In genomic region chr16:73770440-73770856, GRCm38 (mm10) we compare ENCODE assay signal across 17 mouse cellular contexts.
DNase-seq lines count a peak whose midpoint lies in the region; ATAC-seq and TF ChIP-seq lines count a peak whose summit lies in the region.
"Had no signal": no experiment of that assay in that cellular context is flagged by ENCODE, and none has a peak within 500 bp of the region (broad histone marks: within the 10 kb centered on the region; RNA-seq: fewer than 3 reads in every experiment).

No protein-coding gene starts in this region.

- no peaks in the 10 kb centered on the region for H3K79me2 ChIP-seq in macrophage (ENCODE audit: inconsistent target)

- TF ChIP-seq CTCF in bone marrow macrophage, adult 2 months (IDR thresholded peaks at IDR 0.05; ENCODE audit: low read depth, low read length), result no peak

- no peak overlapping the region for H3K9ac ChIP-seq in forebrain, embryonic 13.5 days
- no peak overlapping the region for H3K9ac ChIP-seq in forebrain, embryonic 12.5 days
- H3K9ac ChIP-seq in limb, embryonic 14.5 days (ENCODE audit: low read depth, low read length, severe bottlenecking), result no peak overlapping the region
- H3K9ac ChIP-seq: forebrain, postnatal 0 days; hindbrain, embryonic 14.5 days; limb, embryonic 13.5 days; neural tube, embryonic 13.5 days had no signal

- H3K4me2 ChIP-seq in forebrain, embryonic 13.5 days, result no peak overlapping the region
- H3K4me2 ChIP-seq in forebrain, embryonic 12.5 days, result no peak overlapping the region
- no peak overlapping the region for H3K4me2 ChIP-seq in limb, embryonic 14.5 days (replicated peaks; ENCODE audit: low read depth, low read length, severe bottlenecking)
- H3K4me2 ChIP-seq: heart, embryonic 11.5 days; hindbrain, embryonic 14.5 days; limb, embryonic 13.5 days; midbrain, embryonic 11.5 days; neural tube, embryonic 13.5 days had no signal

- 53% methylated on average over 5 of the region's 5 CpGs for WGBS in forebrain, embryonic 13.5 days
- WGBS in forebrain, embryonic 12.5 days, result 76% methylated on average over 5 of the region's 5 CpGs
- 71% methylated on average over 5 of the region's 5 CpGs for whole genome bisulfite sequencing in limb, embryonic 14.5 days
- WGBS in limb, embryonic 10.5 days, result 88% methylated on average over 5 of the region's 5 CpGs
- 24% methylated on average over 5 of the region's 5 CpGs for WGBS in macrophage (ENCODE audit: missing documents)

- 0 out of 2 replicates have a peak, but pooled peaks have one; percentile 41 for ATAC-seq in forebrain, embryonic 13.5 days
- no peak for ATAC-seq in forebrain, embryonic 12.5 days (ENCODE audit: low FRiP score)
- ATAC-seq in limb, embryonic 14.5 days (ENCODE audit: low FRiP score, low read depth), result no peak
- ATAC-seq: forebrain, postnatal 0 days had no signal

- no peak overlapping the region for H3K27ac ChIP-seq in forebrain, embryonic 13.5 days
- H3K27ac ChIP-seq in forebrain, embryonic 12.5 days, result no peak overlapping the region
- no peak overlapping the region for H3K27ac ChIP-seq in limb, embryonic 14.5 days (replicated peaks; ENCODE audit: low read depth, low read length)
- no peak overlapping the region for H3K27ac ChIP-seq in limb, embryonic 10.5 days
- peak overlapping the region; percentile 43 for H3K27ac ChIP-seq in bone marrow macrophage, adult 2 months (ENCODE audit: insufficient read depth, low read depth, low read length)
- H3K27ac ChIP-seq in macrophage, result peak overlapping the region; percentile 17
- H3K27ac ChIP-seq: hindbrain, embryonic 14.5 days; limb, embryonic 13.5 days; neural tube, embryonic 13.5 days had no signal

- H3K27me3 ChIP-seq in forebrain, embryonic 13.5 days, result no peaks in the 10 kb centered on the region
- H3K27me3 ChIP-seq in forebrain, embryonic 12.5 days, result no peaks in the 10 kb centered on the region
- no peaks in the 10 kb centered on the region for H3K27me3 ChIP-seq in limb, embryonic 14.5 days (ENCODE audit: control insufficient read depth, insufficient read depth, low read length)
- no peaks in the 10 kb centered on the region for H3K27me3 ChIP-seq in limb, embryonic 10.5 days (ENCODE audit: low read depth, poor library complexity, severe bottlenecking)
- H3K27me3 ChIP-seq: limb, embryonic 13.5 days; neural tube, embryonic 13.5 days had no signal

- DNase-seq in limb, embryonic 14.5 days (ENCODE audit: low spot score), result peak; percentile 20
- DNase-seq in limb, embryonic 10.5 days (ENCODE audit: low spot score), result no peak
- no peak for DNase-seq in thymus, postnatal 4 days
- no peak for DNase-seq in cerebellum, adult 18-20 months
- DNase-seq: embryo, embryonic 11 days; forebrain, postnatal 0 days; kidney, adult 8-10 months; thymus, postnatal 36 days had no signal

- no peak overlapping the region for H3K4me3 ChIP-seq in forebrain, embryonic 13.5 days
- H3K4me3 ChIP-seq in forebrain, embryonic 12.5 days (replicated peaks), result no peak overlapping the region
- no peak overlapping the region for H3K4me3 ChIP-seq in limb, embryonic 14.5 days (replicated peaks; ENCODE audit: low read length)
- H3K4me3 ChIP-seq in limb, embryonic 10.5 days, result no peak overlapping the region
- no peak overlapping the region for H3K4me3 ChIP-seq in bone marrow macrophage, adult 2 months (ENCODE audit: insufficient read depth, low read length)
- H3K4me3 ChIP-seq in macrophage (ENCODE audit: inconsistent target), result no peak overlapping the region
- H3K4me3 ChIP-seq: limb, embryonic 13.5 days; neural tube, embryonic 13.5 days had no signal

- TF ChIP-seq POLR2A in limb, embryonic 14.5 days (IDR thresholded peaks at IDR 0.05; ENCODE audit: borderline replicate concordance, extremely low read depth, insufficient read depth, insufficient read length), result no peak
- no peak for TF ChIP-seq POLR2A in bone marrow macrophage, adult 2 months (IDR thresholded peaks at IDR 0.05; ENCODE audit: borderline replicate concordance, low read depth, low read length)

- H3K9me3 ChIP-seq in forebrain, embryonic 13.5 days (replicated peaks), result no peaks in the 10 kb centered on the region
- H3K9me3 ChIP-seq in forebrain, embryonic 12.5 days, result no peaks in the 10 kb centered on the region
- no peaks in the 10 kb centered on the region for H3K9me3 ChIP-seq in limb, embryonic 14.5 days (ENCODE audit: control insufficient read depth, low read length)
- no peaks in the 10 kb centered on the region for H3K9me3 ChIP-seq in limb, embryonic 10.5 days (replicated peaks)
- H3K9me3 ChIP-seq: limb, embryonic 13.5 days; neural tube, embryonic 13.5 days had no signal

- no peaks in the 10 kb centered on the region for H3K4me1 ChIP-seq in forebrain, embryonic 13.5 days
- no peaks in the 10 kb centered on the region for H3K4me1 ChIP-seq in forebrain, embryonic 12.5 days
- no peaks in the 10 kb centered on the region for H3K4me1 ChIP-seq in limb, embryonic 14.5 days (ENCODE audit: control insufficient read depth, insufficient read depth, low read length)
- no peaks in the 10 kb centered on the region for H3K4me1 ChIP-seq in limb, embryonic 10.5 days
- H3K4me1 ChIP-seq in bone marrow macrophage, adult 2 months (ENCODE audit: control insufficient read depth, insufficient read depth, low read length), result peaks cover 6% of the 10 kb centered on the region
- H3K4me1 ChIP-seq: limb, embryonic 13.5 days; neural tube, embryonic 13.5 days had no signal

- no peaks in the 10 kb centered on the region for H3K36me3 ChIP-seq in forebrain, embryonic 13.5 days (ENCODE audit: poor library complexity, severe bottlenecking)
- no peaks in the 10 kb centered on the region for H3K36me3 ChIP-seq in forebrain, embryonic 12.5 days (replicated peaks)
- H3K36me3 ChIP-seq in limb, embryonic 14.5 days (ENCODE audit: control insufficient read depth, insufficient read depth, low read length), result no peaks in the 10 kb centered on the region
- no peaks in the 10 kb centered on the region for H3K36me3 ChIP-seq in limb, embryonic 10.5 days
- no peaks in the 10 kb centered on the region for H3K36me3 ChIP-seq in macrophage (ENCODE audit: inconsistent target)
- H3K36me3 ChIP-seq: limb, embryonic 13.5 days; neural tube, embryonic 13.5 days had no signal

Comparison
In these comparisons a context has a peak if more than half of its experiments do, and no peak if none do; other contexts are left out.
1. H3K27ac ChIP-seq: peak in bone marrow macrophage, adult 2 months (single experiment) and macrophage (single experiment); none in forebrain, embryonic 13.5 days (single experiment), forebrain, embryonic 12.5 days (single experiment), limb, embryonic 14.5 days (single experiment) and limb, embryonic 10.5 days (single experiment).